Mouse (Mus musculus) ES-E14 (cell line): ENCODE measurements around the gene Rnf43. TPM values are rescaled to one million over a fixed set of nuclear protein-coding genes. Genes with fewer than 3 reads are reported as not detected.

Experiments used
- DNase-seq: peaks from one replicate; pipeline ENCODE4 v3.0.0-alpha.2; 2013; ENCODE audit warnings: low read depth, low spot score
- H3K27ac ChIP-seq: 2 replicates; pipeline ENCODE4 v1.5.1; 2012; ENCODE audit warnings: low read depth, mild to moderate bottlenecking, low read length, moderate library complexity, mixed read lengths; ENCODE audit not compliant: poor library complexity, insufficient read depth, severe bottlenecking
- H3K36me3 ChIP-seq: 2 replicates; pipeline ENCODE4 v1.6.1; 2012; ENCODE audit warnings: mild to moderate bottlenecking, low read length, moderate library complexity, mixed read lengths; ENCODE audit not compliant: control insufficient read depth, poor library complexity, insufficient read depth, severe bottlenecking
- H3K4me1 ChIP-seq, 2 experiments: fragments of 150-350 bp in 1 of 2; sonication (generic) in 1 of 2; 2 replicates each; pipeline ENCODE4 v1.6.1; 2012; ENCODE audit warnings: low read length in 2 of 2, mild to moderate bottlenecking in 1 of 2, mixed read lengths in 1 of 2; ENCODE audit not compliant: control insufficient read depth in 2 of 2, insufficient read depth in 2 of 2, poor library complexity in 1 of 2
- H3K4me3 ChIP-seq, 2 experiments: fragments of 150-350 bp in 1 of 2; sonication (generic) in 1 of 2; 2 replicates each; pipeline ENCODE4 v1.5.1; 2012; ENCODE audit warnings: low read length in 2 of 2, low read depth in 1 of 2, mild to moderate bottlenecking in 1 of 2, mixed read lengths in 1 of 2; ENCODE audit not compliant: insufficient read depth in 1 of 2, poor library complexity in 1 of 2, severe bottlenecking in 1 of 2
- H3K9ac ChIP-seq: 2 replicates; pipeline ENCODE4 v1.6.1; 2012; ENCODE audit warnings: low read depth, mild to moderate bottlenecking, low read length, mixed read lengths; ENCODE audit not compliant: poor library complexity, insufficient read depth, severe bottlenecking
- H3K9me3 ChIP-seq: fragments of 150-350 bp; sonication (generic); 2 replicates; pipeline ENCODE4 v1.6.1; 2012; ENCODE audit warnings: low read depth, mild to moderate bottlenecking, low read length; ENCODE audit not compliant: control insufficient read depth, insufficient read depth
- CHD2 ChIP-seq: IDR thresholded peaks from 2 replicates; pipeline ENCODE4 v1.6.1; 2014; ENCODE audit warnings: mild to moderate bottlenecking, low read depth, low read length, inconsistent platforms
- HCFC1 ChIP-seq: IDR thresholded peaks from 2 replicates; pipeline ENCODE4 v1.6.1; 2012; ENCODE audit warnings: low read length, inconsistent platforms, borderline replicate concordance; ENCODE audit not compliant: insufficient read depth
- MAFK ChIP-seq: IDR thresholded peaks from 2 replicates; pipeline ENCODE4 v1.6.1; 2014; ENCODE audit warnings: mild to moderate bottlenecking, low read depth, low read length, inconsistent platforms; ENCODE audit not compliant: insufficient read depth
- ZC3H11A ChIP-seq: IDR thresholded peaks from 2 replicates; pipeline ENCODE4 v1.6.1; 2012; ENCODE audit warnings: low read depth, mild to moderate bottlenecking, inconsistent platforms, low read length, borderline replicate concordance
- ZNF384 ChIP-seq: IDR thresholded peaks from 2 replicates; pipeline ENCODE4 v1.6.1; 2012; ENCODE audit warnings: low read depth, low read length, inconsistent platforms
- in situ Hi-C, 2 experiments: fragments of 600-800 bp; cut with MboI; formaldehyde crosslinking; loops; one replicate each; pipeline ENCODE4 v1.15.1; 2025; ENCODE audit warnings: low sequenced_read_pairs in 2 of 2, inconsistent platforms in 1 of 2; ENCODE audit not compliant: unreplicated experiment in 2 of 2
- total RNA-seq: library from RNA; depleted of rRNA; stranded (reverse); fragments of 300-350 nt; gene quantifications from 2 replicates; pipeline ENCODE4 v1.2.3, GENCODE M21; 2012

Rnf43 gene
- total RNA-seq, 1 experiment = 1.2 TPM

DNA sequence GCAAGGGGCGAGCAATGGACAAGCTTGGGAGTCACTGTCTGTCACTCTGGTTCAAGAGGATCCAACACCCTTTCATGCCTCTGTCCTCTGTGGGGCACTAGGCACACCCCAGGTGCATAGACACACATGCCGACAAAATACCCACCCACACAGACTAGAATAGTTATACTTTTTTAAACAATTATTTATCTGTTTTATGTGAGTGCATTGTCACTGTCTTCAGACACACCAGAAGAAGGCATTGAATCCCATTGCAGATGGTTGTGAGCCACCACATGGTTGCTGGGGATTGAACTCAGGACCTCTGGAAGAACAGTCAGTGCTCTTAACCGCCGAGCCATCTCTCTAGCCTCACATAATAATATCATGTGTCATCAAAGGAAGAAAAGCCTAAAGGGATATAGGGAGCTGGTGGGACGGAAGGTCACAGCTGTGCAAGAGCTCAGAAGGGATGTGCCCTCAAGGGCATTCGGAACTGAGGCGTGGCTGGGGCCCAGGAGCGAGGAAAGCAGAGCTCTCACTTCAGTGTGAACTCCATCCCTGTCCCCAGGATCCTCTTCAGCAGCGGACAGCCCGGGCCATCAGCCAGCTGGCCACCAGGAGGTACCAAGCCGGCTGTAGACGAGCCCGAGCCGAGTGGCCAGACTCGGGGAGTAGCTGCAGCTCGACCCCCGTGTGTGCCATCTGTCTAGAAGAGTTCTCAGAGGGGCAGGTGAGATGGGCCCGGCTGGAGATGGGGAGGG lies 66.5 kb downstream of the Rnf43 start:
- no peaks in the 10 kb centered on the region for H3K36me3 ChIP-seq
- in situ Hi-C loops = no loop called here
- H3K4me1 ChIP-seq = peaks cover 0 to 8% of the 10 kb centered on the region in 2 experiments; a peak in 1 of 4 replicates
- no peaks in the 10 kb centered on the region for H3K9me3 ChIP-seq
- no peak overlapping the region for H3K4me3 ChIP-seq
- TF ChIP-seq CHD2 (no peak), ZNF384 (no peak), HCFC1 (no peak), MAFK (no peak), ZC3H11A (no peak)
- no peak overlapping the region for H3K27ac ChIP-seq
- H3K9ac ChIP-seq = no peak overlapping the region
- DNase-seq = no peak

DNA sequence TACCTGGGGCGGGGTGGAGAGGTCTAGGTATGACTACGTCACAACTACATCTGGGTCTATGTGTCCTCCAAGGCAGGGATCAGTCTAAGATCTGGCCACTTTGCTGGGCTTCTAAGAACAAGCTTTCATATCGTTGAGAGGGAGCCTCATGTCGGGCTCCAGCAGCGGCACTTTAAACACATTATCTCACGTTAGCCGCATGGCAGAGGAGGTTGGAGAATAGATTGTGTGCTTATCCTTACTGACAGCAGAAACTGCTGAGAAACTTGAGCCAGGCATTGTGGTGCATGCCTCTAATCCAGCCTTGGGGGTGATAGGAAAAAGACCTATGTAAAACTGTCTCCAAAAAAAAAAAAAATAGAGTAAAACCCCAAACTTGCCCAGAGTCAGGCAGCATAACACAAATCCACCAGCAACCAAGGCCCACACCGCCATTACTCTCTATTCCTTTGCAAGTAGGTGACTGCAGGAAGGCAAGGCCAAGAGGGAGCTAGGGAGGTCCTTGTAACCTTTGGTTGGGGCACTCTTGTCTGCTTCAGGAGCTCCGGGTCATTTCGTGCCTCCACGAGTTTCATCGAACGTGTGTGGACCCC lies 67.2 kb downstream of the Rnf43 start:
- no peaks in the 10 kb centered on the region for H3K36me3 ChIP-seq
- TF ChIP-seq CHD2 = no peak
- no peak for TF ChIP-seq MAFK
- in situ Hi-C loops = no loop called here
- H3K4me1 ChIP-seq = peaks cover 0 to 8% of the 10 kb centered on the region in 2 experiments; a peak in 1 of 4 replicates
- no peak overlapping the region for H3K4me3 ChIP-seq
- no peaks in the 10 kb centered on the region for H3K9me3 ChIP-seq
- no peak overlapping the region for H3K9ac ChIP-seq
- DNase-seq = no peak
- H3K27ac ChIP-seq = no peak overlapping the region

- Histone ChIP-seq H3K4me3 (peak overlapping the region; percentile 27 to 43), H3K27ac (no peak overlapping the region), H3K9ac (peak overlapping the region; percentile 60; the same call in 1 of the 2 replicates), H3K9me3 (no peaks in the 10 kb centered on the region), H3K4me1 (peaks cover 0 to 8% of the 10 kb centered on the region in 2 experiments; a peak in 1 of 4 replicates), H3K36me3 (no peaks in the 10 kb centered on the region)
- DNase-seq = no peak
- TF ChIP-seq MAFK = no peak
- TF ChIP-seq CHD2 = no peak
- TF ChIP-seq ZNF384 = no peak
- no peak for TF ChIP-seq HCFC1
- TF ChIP-seq ZC3H11A = no peak
- in situ Hi-C loops = no loop called here
Measured at GRCm38 (mm10) chr11:87730652-87731310, 68.3 kb downstream of the Rnf43 start.

DNA sequence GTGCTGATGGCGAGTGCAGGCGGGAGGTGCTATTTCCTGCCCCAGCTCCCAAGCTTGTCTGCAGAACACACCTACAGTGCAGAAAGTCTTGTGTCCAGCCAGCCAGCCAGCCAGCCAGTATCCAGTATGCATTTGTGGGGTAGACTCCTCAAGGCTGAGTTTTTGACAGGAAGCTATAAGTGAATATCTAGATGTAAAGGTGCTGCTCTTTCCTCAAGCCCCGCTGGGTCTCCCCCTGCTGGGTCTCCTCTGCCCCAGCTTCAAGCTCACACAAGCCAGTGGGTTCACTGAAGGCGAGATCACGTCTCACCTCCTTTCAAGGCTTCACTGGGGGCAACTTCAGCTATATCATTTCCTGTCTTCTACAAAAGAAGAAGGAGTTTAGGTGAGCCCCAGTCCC lies 71.8 kb downstream of the Rnf43 start:
- TF ChIP-seq ZNF384 (no peak), MAFK (no peak), HCFC1 (no peak), ZC3H11A (no peak), CHD2 (no peak)
- Histone ChIP-seq H3K9me3 (no peaks in the 10 kb centered on the region), H3K4me1 (peaks cover 3 to 5% of the 10 kb centered on the region in 2 experiments; a peak in 2 of 4 replicates), H3K9ac (no peak overlapping the region; the same call in 1 of the 2 replicates), H3K4me3 (no peak overlapping the region), H3K36me3 (no peaks in the 10 kb centered on the region), H3K27ac (no peak overlapping the region)
- in situ Hi-C loops = no loop called here
- no peak for DNase-seq
